Mouse (Mus musculus) effector memory CD4-positive, alpha-beta T cell, adult 5 months (primary cell): Measurements from ENCODE around the gene Slc25a16. TPM values are rescaled to one million over a fixed set of nuclear protein-coding genes. Genes with fewer than 3 reads are reported as not detected.

Experiments
- polyA plus RNA-seq: library from polyadenylated mRNA; unstranded; fragments of 100-300 nt; shearing (Covaris generic); gene quantifications from one replicate; pipeline ENCODE4 v1.2.1, GENCODE M21; 2017

Slc25a16 gene
- polyA plus RNA-seq, result 9.3 TPM

DNA sequence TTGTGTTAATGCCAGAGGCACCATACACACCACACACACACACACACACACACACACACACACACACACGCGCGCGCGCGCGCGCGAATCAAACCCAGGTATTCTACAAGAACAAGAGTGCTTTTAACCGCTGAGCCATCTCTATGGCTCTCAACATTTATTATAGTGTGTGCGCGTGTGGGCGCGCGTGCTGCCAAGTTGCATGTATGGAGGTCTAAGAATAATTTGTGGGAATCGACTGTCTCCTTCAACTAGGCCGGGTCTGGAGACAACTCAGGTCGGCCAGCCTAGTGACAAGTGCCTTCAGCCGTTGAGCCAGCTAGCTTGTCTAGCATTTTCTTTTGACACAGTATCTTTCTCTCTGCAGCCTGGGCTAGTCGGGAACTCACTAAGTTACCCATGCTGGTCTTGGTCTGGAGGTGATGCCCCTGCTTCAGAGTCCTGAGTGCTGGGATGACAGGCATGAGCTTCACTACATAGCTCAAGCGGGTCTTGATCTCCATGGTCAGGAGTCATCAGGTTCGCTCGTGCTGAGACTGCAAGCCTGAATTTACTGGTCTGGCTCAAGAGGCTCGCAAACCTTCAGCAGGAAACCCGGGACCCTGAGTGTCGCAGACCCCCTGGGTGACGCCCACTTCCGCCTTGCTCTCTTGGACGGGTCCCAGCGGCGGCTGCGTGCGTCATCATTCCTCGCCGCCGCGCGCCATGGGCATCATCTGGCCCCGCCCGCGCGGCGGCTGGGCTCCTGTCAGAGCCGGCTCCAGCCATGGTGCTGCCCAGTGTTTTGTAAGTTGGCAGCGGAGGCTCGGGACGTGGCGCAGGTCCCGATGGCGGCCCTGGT is at the start of gene Slc25a16:
Gene Slc25a16 (plus strand): TSS at position 709 of the 841 bp plus-strand sequence.

DNA sequence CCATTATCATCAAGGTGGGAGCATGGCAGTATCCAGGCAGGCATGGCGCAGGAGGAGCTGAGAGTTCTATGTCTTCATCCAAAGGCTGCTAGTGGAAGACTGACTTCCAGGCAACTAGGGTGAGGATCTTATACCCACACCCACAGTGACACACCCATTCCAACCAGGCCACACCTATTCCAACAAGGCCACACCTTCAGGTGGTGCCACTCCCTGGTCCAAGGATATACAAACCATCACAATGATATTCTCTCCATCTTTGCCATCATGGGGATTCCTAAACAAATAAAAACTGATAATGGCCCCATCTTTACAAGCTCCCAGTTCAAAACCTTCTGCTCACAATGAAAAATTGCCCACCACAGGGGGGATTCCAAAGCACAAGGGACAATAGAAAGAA is 11.5 kb upstream of the Slc25a16 start, which contains the start of gene Tet1:
Gene Tet1 (minus strand): TSS at position 101 of the 400 bp plus-strand sequence.

DNA sequence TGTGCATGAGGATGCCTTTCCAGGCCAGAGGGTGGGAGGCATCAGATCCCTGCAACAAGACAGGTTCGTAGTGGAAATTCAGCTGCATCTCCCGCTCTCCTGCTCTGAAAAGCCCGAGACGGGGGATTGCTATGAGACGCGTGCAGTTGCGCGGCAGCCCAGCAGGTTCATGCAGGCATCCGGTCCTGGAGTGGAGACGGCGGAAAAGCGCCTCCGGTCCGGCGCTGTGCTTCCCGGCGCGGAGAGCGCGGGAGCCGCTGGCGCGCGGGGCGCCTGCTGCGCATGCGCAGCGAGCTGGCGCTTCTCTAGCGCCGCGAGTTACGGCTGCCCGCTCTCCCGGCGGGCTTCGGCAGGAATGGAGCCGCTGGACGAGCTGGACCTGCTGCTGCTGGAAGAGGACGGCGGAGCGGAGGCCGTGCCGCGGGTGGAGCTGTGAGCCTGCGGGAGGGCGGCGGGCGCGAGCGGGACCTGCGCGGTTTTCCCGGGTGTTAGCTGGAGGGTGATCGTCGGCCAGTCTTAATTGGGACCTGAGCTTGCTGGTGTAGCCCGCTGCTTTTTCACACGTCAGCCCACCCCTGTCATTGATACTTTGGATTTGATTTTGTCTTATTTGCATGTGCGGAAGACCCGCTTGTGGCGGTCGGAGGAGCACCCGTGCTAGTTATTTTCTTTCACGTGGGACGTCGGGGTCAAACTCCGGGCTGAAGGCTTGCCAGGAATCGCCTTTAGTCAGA is 26.5 kb downstream of the Slc25a16 start, which contains the start of gene Dna2:
Gene Dna2 (plus strand): TSS at position 289 of the 734 bp plus-strand sequence.

DNA sequence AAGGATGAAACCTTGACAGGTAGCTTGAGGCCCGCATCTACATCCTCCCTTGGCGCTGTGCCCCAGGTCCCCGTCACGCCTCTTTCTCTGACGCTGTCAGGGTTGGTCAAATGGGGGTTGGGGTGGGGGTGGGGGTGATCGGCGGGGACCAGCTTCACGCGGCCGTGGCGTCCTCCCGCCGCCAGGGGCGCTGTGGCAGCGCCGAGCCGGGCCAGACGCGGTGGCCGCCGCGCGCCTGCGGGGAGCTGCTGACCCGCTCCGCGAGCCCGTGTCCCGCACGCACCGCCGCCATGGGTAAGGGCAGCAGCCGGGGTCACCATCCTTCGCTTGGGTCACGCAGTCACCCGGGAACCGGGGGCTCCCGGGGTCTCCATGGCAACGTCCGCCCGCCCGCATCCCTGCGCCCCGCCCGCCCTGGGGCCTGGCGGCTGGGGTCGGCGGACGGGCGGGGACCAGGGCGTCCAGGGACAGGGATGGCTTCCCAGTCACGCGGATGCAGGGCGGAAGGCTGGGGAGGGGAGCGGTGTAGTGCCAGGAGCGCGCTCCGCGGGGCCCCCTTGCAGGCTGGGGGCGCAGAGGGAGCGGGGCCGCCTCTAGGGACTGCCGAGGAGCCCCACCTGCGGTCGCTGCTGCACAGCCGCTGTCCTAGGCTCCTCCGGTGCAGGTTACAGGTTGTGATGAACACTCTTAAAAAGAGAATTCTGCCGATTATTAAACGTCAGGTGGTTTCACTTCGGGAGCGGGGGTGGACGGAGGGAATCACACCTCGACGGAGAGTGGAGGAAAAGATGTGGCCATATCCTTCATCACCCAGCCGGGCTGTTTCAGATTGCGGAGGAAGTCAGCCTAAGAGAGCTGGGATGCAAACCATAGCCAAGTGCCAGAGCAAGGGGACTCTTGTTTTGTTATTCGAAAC is 59.9 kb downstream of the Slc25a16 start, which contains the start of gene Rufy2:
Gene Rufy2 (plus strand): TSS at position 185 of the 916 bp plus-strand sequence.

Other genes starting within 250 kb of the Slc25a16 start
- 0.26 TPM for gene Stox1, start 194.5 kb upstream of the Slc25a16 start, polyA plus RNA-seq
- 118 TPM for gene Ccar1, start 128.3 kb upstream of the Slc25a16 start, polyA plus RNA-seq
- gene Tet1, start 11.6 kb upstream of the Slc25a16 start, polyA plus RNA-seq, result 1.1 TPM
- 1.1 TPM for gene Dna2, start 26.4 kb downstream of the Slc25a16 start, polyA plus RNA-seq
- 38.8 TPM for gene Rufy2, start 59.6 kb downstream of the Slc25a16 start, polyA plus RNA-seq
- 98.7 TPM for gene Hnrnph3, start 103.6 kb downstream of the Slc25a16 start, polyA plus RNA-seq
- 0.59 TPM for gene Pbld2, start 103.7 kb downstream of the Slc25a16 start, polyA plus RNA-seq
- gene Pbld1, start 139.5 kb downstream of the Slc25a16 start, polyA plus RNA-seq, result not detected
- gene Atoh7, start 179.0 kb downstream of the Slc25a16 start, polyA plus RNA-seq, result not detected